Mouse (Mus musculus): ENCODE measurements around the gene Paqr7. TPM values are rescaled to one million over a fixed set of nuclear protein-coding genes. Genes with fewer than 3 reads are reported as not detected.

The Paqr7 gene
- total and polyA plus RNA-seq, 3 experiments, result 30.3 to 204 (median 78.9) TPM

DNA sequence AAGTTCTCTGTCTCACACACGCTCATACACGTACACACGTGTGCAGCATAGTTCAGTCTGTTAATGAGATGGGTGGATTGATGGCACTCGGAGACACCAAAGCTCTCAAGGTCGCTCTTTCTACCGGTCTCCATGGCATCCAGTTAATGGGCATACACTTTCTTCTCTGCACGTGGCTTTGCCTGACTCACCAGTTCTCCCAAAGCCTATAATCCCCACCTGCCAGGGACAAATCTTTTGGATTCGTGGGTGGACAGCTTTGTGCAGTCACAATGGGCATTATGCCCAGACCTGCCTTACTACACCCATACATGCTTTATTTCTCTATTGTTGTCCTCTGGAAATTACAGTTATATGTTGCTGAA, 39.3 kb downstream of the Paqr7 start:
- DNase-seq, result peak; percentile 75

- DNase-seq, result no peak
These were observed 42.6 kb downstream of the Paqr7 start for GRCm38 (mm10) chr4:134538997-134539580.

- DNase-seq, result no peak
These were observed 46.2 kb downstream of the Paqr7 start for GRCm38 (mm10) chr4:134542726-134543125.

DNA sequence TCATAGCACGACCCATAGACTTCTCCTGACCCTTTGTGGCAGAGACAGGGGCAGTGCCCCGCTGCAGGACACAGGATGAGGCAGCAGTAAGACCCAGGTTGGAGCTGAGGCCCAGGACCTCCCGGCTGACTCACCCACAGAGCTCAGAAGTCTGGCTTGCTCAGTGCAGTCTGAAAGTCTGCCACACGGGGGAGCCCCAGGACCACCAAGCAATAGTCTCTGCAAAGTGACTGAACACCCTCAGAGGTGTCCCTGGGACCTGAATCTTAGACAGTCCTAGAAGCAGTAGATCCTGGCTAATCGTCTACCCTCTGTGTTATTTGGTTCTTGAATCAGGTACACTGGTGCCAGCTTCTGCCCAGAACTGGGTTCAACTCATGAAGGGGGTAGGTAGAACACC, 46.8 kb downstream of the Paqr7 start:
- DNase-seq, result peak; percentile 93

DNA sequence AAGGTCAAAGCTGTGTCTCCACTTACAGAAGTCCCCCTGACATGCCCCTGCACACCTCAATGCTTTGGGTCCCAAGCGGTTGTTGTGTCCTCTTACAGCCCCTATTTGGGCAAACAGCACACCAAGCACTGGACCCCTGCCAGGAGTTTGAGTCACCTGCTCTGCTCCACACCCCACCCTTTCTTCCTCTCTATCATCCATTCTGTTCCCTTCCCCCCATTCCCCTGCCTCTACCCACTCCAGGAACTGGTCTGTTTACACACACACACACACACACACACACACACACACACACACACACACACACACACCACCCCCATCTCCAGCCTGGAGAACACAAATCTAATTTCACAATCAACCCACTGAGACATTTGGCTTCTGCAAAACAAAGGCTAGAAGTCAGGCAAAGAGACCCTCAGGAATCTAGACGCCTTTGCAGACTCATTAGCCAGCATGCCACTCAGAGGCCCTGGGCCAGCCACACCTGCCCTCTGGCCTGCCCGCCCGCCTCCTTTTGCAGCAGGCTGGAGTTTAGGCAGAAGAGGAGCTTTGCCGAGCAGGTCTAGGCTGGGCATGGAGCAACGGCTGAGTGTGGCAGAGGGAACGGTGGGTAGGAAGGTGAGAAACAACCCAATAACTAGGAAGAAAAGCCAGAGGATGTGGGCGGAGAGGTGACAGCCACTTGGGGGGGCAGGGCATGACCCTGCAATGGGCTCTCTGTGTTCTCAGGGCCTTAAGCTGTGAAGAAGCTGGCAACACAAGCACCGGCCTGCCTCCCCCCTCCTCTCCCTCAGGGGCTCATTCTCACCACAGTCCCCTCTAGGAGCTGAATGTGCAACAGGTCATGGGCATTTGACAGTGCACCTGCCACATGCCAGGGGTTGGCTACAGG, 50.6 kb downstream of the Paqr7 start:
- DNase-seq, result peak; percentile 60

GRCm38 (mm10) chr4:134548169-134548938, 51.9 kb downstream of the Paqr7 start:
- DNase-seq, result no peak

- no peak for DNase-seq
These were observed 53.4 kb downstream of the Paqr7 start for GRCm38 (mm10) chr4:134549899-134550298.

- DNase-seq, result peak; percentile 88
These were observed 55.2 kb downstream of the Paqr7 start, which contains the start of gene Selenon for GRCm38 (mm10) chr4:134551494-134552316. Gene Selenon, minus strand, starts transcription at chr4:134552166.

GRCm38 (mm10) chr4:134553631-134554030, 57.1 kb downstream of the Paqr7 start:
- DNase-seq, result no peak

- no peak for DNase-seq
These were observed 59.6 kb downstream of the Paqr7 start for GRCm38 (mm10) chr4:134555956-134556580.

DNA sequence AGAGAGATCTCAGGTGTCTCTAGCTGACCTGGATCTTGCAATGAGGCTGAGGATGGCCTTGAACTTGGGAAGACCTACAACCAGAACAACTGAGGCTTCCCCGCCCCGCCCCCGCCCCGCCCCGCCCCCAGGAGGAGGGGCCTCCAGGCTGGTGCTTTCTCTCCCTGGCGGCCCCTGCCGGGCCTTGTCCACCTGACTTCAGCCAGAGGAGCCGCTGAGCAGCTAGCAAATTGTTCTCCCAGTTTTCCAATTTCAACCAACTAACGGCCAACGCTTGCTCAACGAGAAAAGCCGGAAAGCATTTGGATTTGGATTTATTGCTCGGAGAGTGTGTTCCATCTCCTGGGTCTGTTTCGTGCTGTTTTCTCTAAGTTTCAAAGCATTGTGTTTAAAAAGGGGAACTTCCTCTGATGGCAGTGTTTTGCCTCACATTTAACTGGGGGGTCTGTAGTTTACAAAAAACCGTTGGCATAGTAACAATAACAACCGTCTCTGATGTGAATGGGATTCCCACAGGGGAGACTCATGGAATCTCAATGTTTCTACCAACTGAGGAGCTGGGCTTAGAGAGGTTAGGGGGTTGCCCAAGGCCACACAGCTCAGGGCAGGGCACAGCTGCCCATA, 61.2 kb downstream of the Paqr7 start:
- no peak for DNase-seq

DNA sequence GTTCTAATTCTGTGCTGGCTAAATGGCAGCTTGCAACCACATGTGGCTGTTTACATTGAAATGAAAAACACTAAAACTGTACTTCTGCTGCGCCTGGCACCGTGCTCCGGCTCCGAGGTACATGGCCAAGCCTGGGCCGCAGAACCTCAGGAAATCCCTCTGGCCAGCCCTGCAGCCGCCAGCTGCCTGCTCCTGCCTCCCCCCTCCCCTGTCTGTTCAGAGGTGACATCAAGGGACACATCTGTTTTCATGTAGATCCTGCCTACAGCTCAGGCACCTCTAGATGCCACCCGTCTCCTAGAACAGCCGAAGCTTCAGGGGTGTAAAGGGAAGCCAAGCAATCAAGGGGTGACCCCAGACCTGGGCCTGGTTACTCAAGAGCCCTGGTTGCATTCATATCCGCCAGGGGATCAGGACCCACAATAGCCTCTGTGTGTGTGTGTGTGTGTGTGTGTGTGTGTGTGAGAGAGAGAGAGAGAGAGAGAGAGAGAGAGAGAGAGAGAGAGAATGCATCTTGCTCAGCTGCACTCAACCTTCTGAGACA, 62.1 kb downstream of the Paqr7 start:
- DNase-seq, result no peak

DNA sequence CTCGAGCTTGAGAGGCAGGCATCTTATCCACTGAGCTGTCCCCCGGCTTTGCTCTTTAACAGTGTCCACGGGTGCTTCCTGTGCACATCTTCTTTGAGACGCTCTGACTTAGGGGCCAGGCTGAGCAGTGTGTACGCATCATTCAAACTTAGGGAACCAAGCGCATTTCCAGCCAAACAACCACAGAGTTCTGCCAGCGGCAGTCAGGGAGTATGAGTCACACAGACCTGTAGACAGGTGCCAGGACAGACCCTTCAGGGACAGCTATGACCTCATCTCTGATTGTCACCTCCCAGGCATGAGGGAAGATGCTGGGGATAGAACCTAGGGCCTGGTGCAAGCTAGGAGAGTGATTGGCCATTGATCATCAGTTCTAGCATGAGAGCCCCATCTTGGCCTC, 62.7 kb downstream of the Paqr7 start:
- no peak for DNase-seq

Small RNA genes lying within 50 kb of the gene (microRNA-seq; reads per million reads assigned to microRNA genes)
- gene Gm23634, result 0.66 to 1.7 reads per million in 2 experiments

Other genes starting within 250 kb of the Paqr7 start
- gene Gm30191, start 249.8 kb upstream of the Paqr7 start, total RNA-seq (2021), result not detected
- not detected in 2 replicates for gene Gm30191, start 249.8 kb upstream of the Paqr7 start, polyA plus RNA-seq (2012; rRNA removed)
- 1 to 10 TPM; 6.2 to 9.3 TPM for gene Grrp1, start 242.6 kb upstream of the Paqr7 start, total RNA-seq (2021)
- 28.5 and 31.8 TPM in 2 replicates for gene Grrp1, start 242.6 kb upstream of the Paqr7 start, polyA plus RNA-seq (2012; rRNA removed)
- 10 to 100 TPM; 14.7 to 22.3 TPM for gene Pdik1l, start 208.8 kb upstream of the Paqr7 start, total RNA-seq (2021)
- 1.3 TPM in 2 replicates for gene Pdik1l, start 208.8 kb upstream of the Paqr7 start, polyA plus RNA-seq (2012; rRNA removed)
- gene Trim63, start 181.6 kb upstream of the Paqr7 start, total RNA-seq (2021), result not detected
- 0.06 and 0.11 TPM in 2 replicates for gene Trim63, start 181.6 kb upstream of the Paqr7 start, polyA plus RNA-seq (2012; rRNA removed)
- 10 to 100 TPM; 21.2 to 60.8 TPM for gene Slc30a2, start 153.5 kb upstream of the Paqr7 start, total RNA-seq (2021)
- gene Slc30a2, start 153.5 kb upstream of the Paqr7 start, polyA plus RNA-seq (2012; rRNA removed), result 33.0 and 56.4 TPM in 2 replicates
- 1 to 10 TPM; 3.1 to 4.4 TPM for gene Extl1, start 112.8 kb upstream of the Paqr7 start, total RNA-seq (2021)
- gene Extl1, start 112.8 kb upstream of the Paqr7 start, polyA plus RNA-seq (2012; rRNA removed), result 4.9 and 5.6 TPM in 2 replicates
- 10 to 100 TPM; 12.1 to 18.7 TPM for gene Pafah2, start 100.4 kb upstream of the Paqr7 start, total RNA-seq (2021)
- 9.1 and 15.1 TPM in 2 replicates for gene Pafah2, start 100.4 kb upstream of the Paqr7 start, polyA plus RNA-seq (2012; rRNA removed)
- gene Stmn1, start 28.4 kb upstream of the Paqr7 start, total RNA-seq (2021), result 10 to 100 TPM; 28.7 to 31.8 TPM
- 1.3 and 2.4 TPM in 2 replicates for gene Stmn1, start 28.4 kb upstream of the Paqr7 start, polyA plus RNA-seq (2012; rRNA removed)
- 1 to 10 TPM in 1 of 2 experiments, under 1 TPM in 1; 0.29 to 1.5 TPM for gene Aunip, start 14.3 kb downstream of the Paqr7 start, total RNA-seq (2021)
- 0.10 and 0.16 TPM in 2 replicates for gene Aunip, start 14.3 kb downstream of the Paqr7 start, polyA plus RNA-seq (2012; rRNA removed)
- 100 to 1,000 TPM; 124 to 147 TPM for gene Mtfr1l, start 38.7 kb downstream of the Paqr7 start, total RNA-seq (2021)
- 98.8 and 102 TPM in 2 replicates for gene Mtfr1l, start 38.7 kb downstream of the Paqr7 start, polyA plus RNA-seq (2012; rRNA removed)
- gene Selenon, start 55.5 kb downstream of the Paqr7 start, total RNA-seq (2021), result 10 to 100 TPM; 21.9 to 42.5 TPM
- gene Selenon, start 55.5 kb downstream of the Paqr7 start, polyA plus RNA-seq (2012; rRNA removed), result 34.5 and 35.1 TPM in 2 replicates
- 10 to 100 TPM; 13.3 to 28.2 TPM for gene Man1c1, start 207.6 kb downstream of the Paqr7 start, total RNA-seq (2021)
- gene Man1c1, start 207.6 kb downstream of the Paqr7 start, polyA plus RNA-seq (2012; rRNA removed), result 17.0 and 17.4 TPM in 2 replicates

All from adrenal gland, adult 2 months (tissue).